Mouse (Mus musculus) gastrocnemius, adult 18-20 months (tissue): ENCODE measurements at regions not wholly inside any gene's neighbourhood (a gene's known extent, or its start where the extent isn't known, plus 50 kb on each side); places are given as distances from the start of the nearest gene placed in this dataset.

Experiments used
- DNase-seq: peaks from one replicate; pipeline ENCODE4 v3.0.0; 2021; ENCODE audit warnings: low spot score

DNA sequence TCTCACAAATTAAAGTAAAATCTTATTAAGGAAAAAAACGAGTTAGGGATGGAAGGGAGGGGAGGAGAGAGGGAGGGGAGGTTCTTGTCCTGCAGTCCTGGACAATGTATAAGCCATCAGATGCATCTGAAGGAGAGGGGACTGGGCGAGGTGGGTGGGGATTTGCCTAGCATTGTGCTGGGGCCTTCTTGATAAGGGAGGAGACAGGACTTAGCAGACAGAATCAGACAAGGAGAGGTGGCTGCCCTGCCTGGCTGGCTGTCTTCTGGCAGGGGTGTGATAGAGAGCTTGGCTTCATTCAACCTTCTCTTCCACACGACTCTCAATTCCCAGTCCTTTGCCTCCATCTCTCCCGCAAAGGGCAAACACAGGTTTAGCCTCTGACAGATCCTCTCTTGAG lies 318.9 kb downstream of the Gm49356 start:
- DNase-seq, result no peak

DNA sequence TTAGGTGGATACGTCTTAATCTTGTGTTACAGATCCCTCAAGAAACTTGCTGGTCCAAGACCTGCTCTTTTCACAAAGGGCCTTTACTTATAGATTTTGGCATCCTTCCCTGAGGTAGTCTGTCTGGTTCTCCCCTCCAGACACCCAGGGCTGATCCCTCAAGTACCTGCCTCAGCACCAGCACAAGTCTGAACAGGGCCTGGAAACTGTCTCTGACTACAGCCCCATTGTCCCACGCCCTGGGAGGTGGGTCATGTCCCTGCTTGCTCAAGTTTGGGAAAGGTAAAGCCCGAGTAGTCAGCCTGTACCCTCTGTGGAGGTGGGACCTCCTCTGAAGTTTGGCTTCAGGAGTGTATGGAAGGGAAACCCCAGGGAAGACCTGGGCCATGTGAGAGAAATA lies 323.3 kb downstream of the Gm49356 start:
- no peak for DNase-seq

DNA sequence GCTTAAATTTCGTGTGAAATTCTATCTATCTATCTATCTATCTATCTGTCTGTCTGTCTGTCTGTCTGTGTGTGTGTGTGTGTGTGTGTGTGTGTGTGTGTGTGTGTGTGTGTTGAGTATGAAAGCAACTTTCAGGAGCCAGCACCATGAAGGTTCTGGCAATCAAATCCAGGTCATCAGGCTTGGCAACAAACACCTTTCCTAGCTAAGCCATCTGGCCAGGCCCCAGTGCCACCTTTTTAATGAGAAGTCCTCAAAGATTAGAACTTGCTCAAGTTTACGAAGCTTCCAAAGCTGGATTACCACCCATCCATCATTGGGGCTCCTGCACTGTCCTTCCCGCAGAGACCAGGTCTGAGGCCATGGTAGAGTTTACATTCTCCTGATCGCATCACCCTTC lies 325.0 kb downstream of the Gm49356 start:
- no peak for DNase-seq

GRCm38 (mm10) chr15:59215239-59215638 lies 326.1 kb downstream of the Gm49356 start:
- DNase-seq, result no peak

DNA sequence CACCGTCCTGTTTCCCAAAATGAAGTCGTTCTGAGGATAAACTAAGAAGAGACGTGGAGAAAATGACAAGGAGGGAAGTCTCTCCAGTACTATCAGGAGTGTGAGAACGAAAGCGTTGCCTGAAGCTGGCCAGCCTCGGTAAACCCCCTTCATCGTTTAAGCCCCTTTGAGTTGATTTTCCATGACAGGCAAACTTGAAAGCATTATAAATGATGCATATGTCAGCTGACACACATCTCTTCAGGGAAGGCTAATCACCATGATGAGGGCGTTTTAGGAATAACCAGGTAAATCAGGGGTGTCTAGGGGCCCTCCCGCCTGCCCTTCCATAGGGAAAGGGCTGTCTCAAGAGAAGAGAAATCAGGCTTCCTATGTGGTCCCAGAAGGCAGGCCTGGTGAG lies 328.4 kb downstream of the Gm49356 start:
- no peak for DNase-seq

DNA sequence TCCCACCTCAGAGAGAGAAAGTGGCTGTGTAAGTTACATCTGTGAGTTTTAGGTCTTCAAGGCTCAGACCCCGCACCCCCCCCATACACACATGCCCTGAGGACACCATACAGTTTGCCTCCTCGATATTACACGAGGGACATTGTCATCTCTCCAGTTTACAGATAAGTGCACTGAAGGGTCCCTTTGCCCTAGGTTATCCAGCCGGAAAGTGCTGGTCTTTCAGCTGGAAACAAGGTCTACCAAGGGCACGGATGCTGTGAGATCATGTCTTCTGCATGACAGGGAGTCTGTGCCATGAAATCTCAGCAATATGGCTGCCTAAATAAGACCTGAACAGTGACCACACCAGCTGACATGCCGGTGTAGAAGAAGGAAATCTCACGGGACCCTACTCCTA lies 329.8 kb downstream of the Gm49356 start:
- no peak for DNase-seq

DNA sequence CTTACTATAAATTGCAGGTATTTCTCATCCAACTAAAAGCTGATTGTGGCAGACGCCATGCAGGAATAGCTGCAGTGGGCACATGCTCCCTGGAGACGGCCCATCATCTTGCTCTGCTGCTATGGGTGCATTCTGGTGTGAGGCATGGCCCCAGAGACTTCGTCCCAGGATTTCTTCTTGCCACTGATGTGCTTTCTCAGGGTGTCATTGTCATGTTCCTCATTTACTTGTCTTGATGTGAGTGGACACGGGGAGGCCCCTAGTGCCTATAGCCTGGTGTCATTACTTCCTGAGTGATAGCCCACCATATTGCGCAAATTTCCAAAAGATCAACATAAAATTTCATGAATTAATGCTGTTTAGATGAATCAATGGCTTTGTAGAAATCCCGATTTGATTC lies 336.5 kb downstream of the Gm49356 start:
- no peak for DNase-seq

DNA sequence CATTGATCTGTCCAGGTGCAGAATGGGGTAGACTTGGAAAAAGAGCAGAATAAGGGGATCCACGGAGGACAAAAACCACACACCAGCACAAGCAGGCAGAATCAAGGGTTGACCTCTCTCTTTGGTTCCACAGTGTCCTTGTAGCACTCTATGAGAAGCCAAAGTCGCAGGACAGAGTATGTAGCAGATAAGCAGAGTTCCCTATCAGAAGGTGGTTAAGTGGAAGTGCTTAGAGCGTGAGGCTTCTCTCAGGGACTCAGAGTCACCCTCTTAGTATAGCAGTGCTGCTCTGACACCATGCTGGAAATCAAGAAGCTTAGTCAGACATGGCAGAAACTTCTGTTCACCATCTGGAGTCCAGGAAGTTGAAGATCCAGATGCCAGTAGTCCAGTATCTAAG lies 338.2 kb downstream of the Gm49356 start:
- no peak for DNase-seq

DNA sequence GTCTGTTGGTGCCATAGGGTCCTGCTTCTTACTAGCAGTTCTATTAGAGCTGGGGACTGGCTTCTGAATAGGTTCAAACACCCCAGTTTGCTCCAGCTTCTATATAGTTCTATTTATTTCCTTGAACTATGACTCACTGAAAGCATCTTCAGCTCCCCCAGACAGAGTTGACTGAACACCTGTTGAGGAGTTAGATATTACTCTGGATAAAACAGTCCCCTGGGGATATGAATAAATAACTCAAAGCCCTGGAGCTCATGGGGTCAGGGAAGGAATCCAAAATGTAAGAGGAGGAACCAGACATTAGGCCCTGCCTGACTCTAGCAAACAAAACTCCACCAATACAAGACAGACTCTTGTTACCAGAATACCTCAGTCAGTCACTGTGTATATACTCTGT lies 341.4 kb downstream of the Gm49356 start:
- peak; percentile 56 for DNase-seq

DNA sequence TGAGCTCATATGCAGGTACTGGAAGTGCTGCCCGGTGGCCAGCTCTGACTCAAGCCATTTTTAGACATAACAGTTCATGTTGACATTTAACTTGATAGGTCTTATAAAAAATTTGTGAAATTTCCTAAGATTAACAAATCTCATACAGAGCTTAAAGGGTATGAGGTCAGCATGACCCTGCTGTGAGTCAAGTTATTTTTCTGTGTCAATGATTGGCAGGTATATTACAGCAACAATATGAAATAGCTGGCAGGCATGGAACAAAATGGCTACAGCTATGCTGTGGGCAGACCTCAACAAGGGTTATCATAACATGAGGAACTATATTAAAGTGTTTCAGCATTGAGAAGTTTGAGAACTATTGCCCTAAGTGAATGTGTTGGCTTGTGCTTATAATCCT lies 342.6 kb downstream of the Gm49356 start:
- no peak for DNase-seq

DNA sequence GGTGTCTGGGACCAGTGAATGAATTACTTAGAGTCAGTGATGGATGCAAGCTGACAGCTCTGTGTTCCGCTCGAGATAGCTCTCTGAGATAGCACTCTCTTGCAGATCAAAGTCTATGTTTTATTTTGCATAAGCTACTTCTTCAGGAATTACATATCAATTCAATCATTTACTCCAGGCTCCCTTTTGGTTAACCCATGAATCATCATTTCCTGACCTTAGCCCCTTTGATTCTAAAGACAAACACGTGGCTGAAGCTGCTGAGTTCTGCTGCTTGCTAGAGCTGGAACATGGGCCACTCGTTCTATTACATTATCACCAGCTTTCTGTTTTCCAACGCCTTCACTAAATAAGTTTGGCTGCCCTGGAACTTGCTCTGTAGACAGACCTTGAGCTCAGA lies 343.2 kb downstream of the Gm49356 start:
- no peak for DNase-seq

GRCm38 (mm10) chr15:59237446-59238161 lies 348.5 kb downstream of the Gm49356 start:
- DNase-seq, result no peak

DNA sequence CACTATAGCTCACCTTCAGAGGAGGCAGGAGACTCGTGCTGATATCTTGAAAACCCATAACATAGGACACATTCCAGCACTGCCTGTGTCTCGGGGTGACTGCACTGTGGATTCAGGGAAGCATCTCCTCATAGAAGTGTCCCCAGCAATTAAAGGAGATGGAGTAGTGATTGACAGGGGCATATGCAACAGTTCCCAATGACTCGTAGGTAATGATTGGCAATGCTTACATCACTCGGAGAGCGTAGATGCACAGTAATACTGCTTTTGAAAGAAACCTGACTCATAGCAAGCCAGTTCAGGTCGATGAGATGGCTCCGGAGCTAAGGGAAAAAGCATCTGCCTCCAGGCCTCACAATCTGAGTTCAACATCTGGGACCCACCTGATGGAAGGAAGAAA lies 352.7 kb downstream of the Gm49356 start:
- DNase-seq, result no peak

GRCm38 (mm10) chr15:59245927-59246649 lies 357.0 kb downstream of the Gm49356 start:
- DNase-seq, result no peak

GRCm38 (mm10) chr15:59248477-59249260 lies 359.6 kb downstream of the Gm49356 start:
- no peak for DNase-seq

DNA sequence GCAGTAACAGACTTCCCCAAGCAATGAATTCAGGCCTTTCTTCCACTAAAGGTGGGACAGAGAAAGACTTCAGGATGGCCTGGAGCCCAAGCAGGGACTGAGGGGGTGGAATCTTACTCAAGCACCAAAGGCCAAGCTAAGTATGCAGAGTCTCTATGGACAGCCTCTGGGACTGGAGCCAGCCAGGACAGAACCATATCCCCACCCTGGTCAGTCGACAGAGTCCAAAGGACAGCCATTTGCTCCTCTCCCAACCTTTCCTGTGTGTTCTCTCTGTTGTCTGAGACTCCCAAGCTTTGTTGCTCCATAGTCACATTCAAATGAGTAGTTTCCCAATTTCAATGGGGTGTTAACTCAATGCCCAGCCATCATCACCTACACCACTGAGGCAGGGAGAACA lies 372.3 kb downstream of the Gm49356 start:
- DNase-seq, result no peak

DNA sequence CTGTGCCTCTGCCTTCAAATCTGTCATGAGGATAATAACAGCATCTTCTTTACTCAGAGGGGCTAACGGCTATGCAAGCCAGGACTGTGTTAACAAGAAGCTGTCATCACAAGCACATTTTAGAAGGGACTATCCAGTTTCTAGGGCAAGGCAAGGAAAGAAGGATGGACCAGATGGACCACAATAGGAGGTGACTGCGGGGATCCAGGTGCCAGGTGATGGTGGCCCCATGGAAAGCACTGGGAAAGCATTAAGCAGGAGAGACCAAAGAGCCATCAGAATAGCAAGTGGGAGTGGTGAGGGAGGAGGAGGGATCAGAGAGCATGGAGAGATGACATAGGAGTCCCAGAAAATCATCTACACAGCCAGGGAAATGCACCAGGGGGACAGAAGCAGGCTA lies 373.3 kb downstream of the Gm49356 start:
- DNase-seq, result no peak

GRCm38 (mm10) chr15:59263433-59264328 lies 374.6 kb downstream of the Gm49356 start:
- DNase-seq, result peak; percentile 75
